Mouse (Mus musculus): ENCODE measurements at regions not wholly inside any gene's neighbourhood (a gene's known extent, or its start where the extent isn't known, plus 50 kb on each side); places are given as distances from the start of the nearest gene placed in this dataset.

GRCm38 (mm10) chr14:45714311-45714710, 56.4 kb upstream of the Ddhd1 start:
- DNase-seq (ENCODE audit: low spot score): no peak

GRCm38 (mm10) chr14:45714786-45715185, 56.8 kb upstream of the Ddhd1 start:
- DNase-seq (ENCODE audit: low spot score): no peak

- DNase-seq (ENCODE audit: low spot score): no peak
These were observed 58.2 kb upstream of the Ddhd1 start for GRCm38 (mm10) chr14:45716100-45716499.

- DNase-seq (ENCODE audit: low spot score): no peak
These were observed 64.9 kb upstream of the Ddhd1 start for GRCm38 (mm10) chr14:45722887-45723286.

- no peak for DNase-seq (ENCODE audit: low spot score)
These were observed 66.4 kb upstream of the Ddhd1 start for GRCm38 (mm10) chr14:45724341-45724740.

- no peak for DNase-seq (ENCODE audit: low spot score)
These were observed 76.8 kb upstream of the Ddhd1 start for GRCm38 (mm10) chr14:45734530-45735410.

- no peak for DNase-seq (ENCODE audit: low spot score)
These were observed 80.0 kb upstream of the Ddhd1 start for GRCm38 (mm10) chr14:45737966-45738365.

GRCm38 (mm10) chr14:45739638-45740037, 81.7 kb upstream of the Ddhd1 start:
- DNase-seq (ENCODE audit: low spot score): peak; percentile 56

- no peak for DNase-seq (ENCODE audit: low spot score)
These were observed 82.7 kb upstream of the Ddhd1 start for GRCm38 (mm10) chr14:45740662-45741061.

- DNase-seq (ENCODE audit: low spot score): no peak
These were observed 88.2 kb upstream of the Ddhd1 start for GRCm38 (mm10) chr14:45746176-45746575.

GRCm38 (mm10) chr14:45757376-45757775, 99.4 kb upstream of the Ddhd1 start:
- DNase-seq (ENCODE audit: low spot score): no peak

GRCm38 (mm10) chr14:45760890-45761680, 103.1 kb upstream of the Ddhd1 start:
- DNase-seq (ENCODE audit: low spot score): no peak

GRCm38 (mm10) chr14:45764231-45764630, 106.3 kb upstream of the Ddhd1 start:
- no peak for DNase-seq (ENCODE audit: low spot score)

GRCm38 (mm10) chr14:45766582-45766981, 108.6 kb upstream of the Ddhd1 start:
- DNase-seq (ENCODE audit: low spot score): no peak

GRCm38 (mm10) chr14:45772665-45773277, 114.8 kb upstream of the Ddhd1 start:
- peak; percentile 54 for DNase-seq (ENCODE audit: low spot score)

- DNase-seq (ENCODE audit: low spot score): no peak
These were observed 115.4 kb upstream of the Ddhd1 start for GRCm38 (mm10) chr14:45773326-45773725.

- DNase-seq (ENCODE audit: low spot score): no peak
These were observed 123.9 kb upstream of the Ddhd1 start for GRCm38 (mm10) chr14:45781850-45782249.

- DNase-seq (ENCODE audit: low spot score): no peak
These were observed 137.0 kb upstream of the Ddhd1 start for GRCm38 (mm10) chr14:45794980-45795379.

- peak; percentile 26 for DNase-seq (ENCODE audit: low spot score)
These were observed 138.8 kb upstream of the Ddhd1 start for GRCm38 (mm10) chr14:45796665-45797319.

GRCm38 (mm10) chr14:45797320-45797696, 139.4 kb upstream of the Ddhd1 start:
- peak; percentile 16 for DNase-seq (ENCODE audit: low spot score)

GRCm38 (mm10) chr14:45799286-45799685, 141.3 kb upstream of the Ddhd1 start:
- DNase-seq (ENCODE audit: low spot score): no peak

- DNase-seq (ENCODE audit: low spot score): no peak
These were observed 148.0 kb upstream of the Ddhd1 start for GRCm38 (mm10) chr14:45805950-45806349.
